Mouse (Mus musculus) stomach, postnatal 0 days (tissue): ENCODE data around the gene Rab11fip4.

Source experiments
- CTCF ChIP-seq: IDR thresholded peaks from 2 replicates; pipeline ENCODE4 v1.5.1; 2016; ENCODE audit warnings: antibody characterized with exemption, low read depth, mild to moderate bottlenecking, moderate library complexity
- EP300 ChIP-seq: optimal IDR thresholded peaks from 2 replicates; pipeline ENCODE3; 2016; ENCODE audit warnings: antibody characterized with exemption

- TF ChIP-seq CTCF (no peak), EP300 (no peak)
Measured at GRCm38 (mm10) chr11:79681182-79681581, 90.2 kb downstream of the Rab11fip4 start.
